Comparison of ENCODE assay signal across 12 mouse cellular contexts in genomic region chr17:45359443-45359842, GRCm38 (mm10).
A peak's percentile ranks its signal among the peaks of the same experiment; 100 is the strongest.
DNase-seq lines count a peak whose midpoint lies in the region; ATAC-seq lines count a peak whose summit lies in the region.
"Had no signal": no experiment of that assay in that cellular context is flagged by ENCODE, and none has a peak within 500 bp of the region (broad histone marks: within the 10 kb centered on the region; RNA-seq: fewer than 3 reads in every experiment).

No protein-coding gene starts in this region.

- H3K4me1 ChIP-seq in heart, embryonic 10.5 days = no peaks in the 10 kb centered on the region
- H3K4me1 ChIP-seq in lung, embryonic 16.5 days (replicated peaks; ENCODE audit: control insufficient read depth, insufficient read depth, low read length) = no peaks in the 10 kb centered on the region
- H3K4me1 ChIP-seq: forebrain, embryonic 13.5 days; megakaryocyte, embryonic 14.5 days had no signal

- no peak overlapping the region for H3K4me3 ChIP-seq in heart, embryonic 10.5 days
- no peak overlapping the region for H3K4me3 ChIP-seq in lung, embryonic 16.5 days (ENCODE audit: low read length)
- H3K4me3 ChIP-seq: forebrain, embryonic 13.5 days; megakaryocyte, embryonic 14.5 days had no signal

- peak; percentile 20; the same call in 1 of the 2 replicates for ATAC-seq in lung, embryonic 16.5 days (ENCODE audit: low read depth)
- ATAC-seq in monocyte, adult 5-6 weeks (replicated peaks; ENCODE audit: insufficient number of reproducible peaks, low FRiP score, low TSS enrichment, poor library complexity, severe bottlenecking) = no peak
- no peak for ATAC-seq in erythroid progenitor cell, adult 5-6 weeks (replicated peaks; ENCODE audit: low FRiP score, poor library complexity, severe bottlenecking)
- ATAC-seq: forebrain, embryonic 13.5 days had no signal

- WGBS in heart, embryonic 10.5 days = 78% methylated on average over 5 of the region's 5 CpGs
- 33% methylated on average over 5 of the region's 5 CpGs for WGBS in lung, embryonic 16.5 days

- H3K9ac ChIP-seq in lung, embryonic 16.5 days (ENCODE audit: low read length) = no peak overlapping the region
- H3K9ac ChIP-seq: forebrain, embryonic 13.5 days had no signal

- H3K4me2 ChIP-seq in lung, embryonic 16.5 days (ENCODE audit: low read depth, low read length) = no peak overlapping the region
- H3K4me2 ChIP-seq: forebrain, embryonic 13.5 days had no signal

- H3K36me3 ChIP-seq in heart, embryonic 10.5 days = no peaks in the 10 kb centered on the region
- H3K36me3 ChIP-seq in lung, embryonic 16.5 days (ENCODE audit: control insufficient read depth, insufficient read depth, low read length) = no peaks in the 10 kb centered on the region

- H3K27me3 ChIP-seq in heart, embryonic 10.5 days (ENCODE audit: insufficient read depth, poor library complexity, severe bottlenecking) = peaks cover 20% of the 10 kb centered on the region
- H3K27me3 ChIP-seq in lung, embryonic 16.5 days (ENCODE audit: control insufficient read depth, insufficient read depth, low read depth, low read length) = no peaks in the 10 kb centered on the region
- H3K27me3 ChIP-seq: CH12.LX; forebrain, embryonic 13.5 days had no signal

- no peak overlapping the region for H3K27ac ChIP-seq in heart, embryonic 10.5 days
- H3K27ac ChIP-seq in lung, embryonic 16.5 days (ENCODE audit: low read length) = no peak overlapping the region
- H3K27ac ChIP-seq: forebrain, embryonic 13.5 days had no signal

- H3K9me3 ChIP-seq in heart, embryonic 10.5 days = no peaks in the 10 kb centered on the region
- H3K9me3 ChIP-seq in lung, embryonic 16.5 days (ENCODE audit: control insufficient read depth, low read length) = no peaks in the 10 kb centered on the region
- H3K9me3 ChIP-seq: forebrain, embryonic 13.5 days; megakaryocyte, embryonic 14.5 days had no signal

- intact Hi-C loops in heart, postnatal 36 days (cut with DNase I) = no loop called here

- DNase-seq in heart, adult 18-20 months = peak; percentile 44 to 78
- no peak for DNase-seq in heart, embryonic 10.5 days (ENCODE audit: low spot score)
- DNase-seq in adrenal gland, adult 8-10 months = peak; percentile 67
- peak; percentile 15 to 24 for DNase-seq in heart, postnatal 36 days
- DNase-seq in neural tube, embryonic 10.5 days (ENCODE audit: extremely low spot score, low spot score) = no peak
- DNase-seq: thymus, postnatal 14 days had no signal

Comparison
In these comparisons a context has a peak if more than half of its experiments do, and no peak if none do; other contexts are left out.
1. DNase-seq: peak in heart, adult 18-20 months (2 of 2), adrenal gland, adult 8-10 months (single experiment) and heart, postnatal 36 days (2 of 2); none in heart, embryonic 10.5 days (single experiment) and neural tube, embryonic 10.5 days (single experiment).